Mouse (Mus musculus): ENCODE data around the gene Twist1.

DNA sequence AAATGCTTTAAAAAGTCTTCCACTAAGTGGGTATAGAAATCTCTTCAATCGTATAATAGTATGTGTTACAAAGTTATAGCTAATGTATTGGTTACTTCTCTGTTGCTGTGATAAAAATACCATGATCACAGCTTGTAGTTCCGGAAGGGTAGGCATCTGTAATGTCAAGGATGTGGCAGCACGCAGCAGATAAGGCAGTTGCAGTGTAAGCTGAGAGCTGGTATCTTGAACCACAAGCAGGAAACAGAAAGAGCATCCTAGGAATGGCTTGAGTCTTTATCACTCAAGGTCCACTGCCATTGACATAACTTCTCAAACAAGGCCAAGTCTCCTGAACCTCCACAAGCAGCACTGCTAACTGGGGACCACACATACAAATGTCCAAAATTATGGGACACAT, 35.7 kb downstream of the Twist1 start:
- TF ChIP-seq CTCF (IDR thresholded peaks at IDR 0.05; ENCODE audit: low read depth, low read length) (no peak), POLR2A (IDR thresholded peaks at IDR 0.05; ENCODE audit: extremely low read depth, insufficient read depth, low read length) (no peak)
